Mouse (Mus musculus) thymus, adult 18-20 months (tissue): ENCODE measurements around the gene Pidd1.
"Not testable (repeated sequence)": the region's sequence is repeated elsewhere in the genome, so short reads cannot be mapped to it uniquely, and the experiment has no call there.

ENCODE experiments used
- DNase-seq, 2 experiments: peaks; one replicate each; pipeline ENCODE4 v3.0.0; 2022; ENCODE audit warnings: mixed read lengths in 2 of 2

The Pidd1 gene

GRCm38 (mm10) chr7:141457986-141458660, 14.3 kb upstream of the Pidd1 start:
- no peak for DNase-seq

- DNase-seq: no peak
These were observed 13.4 kb upstream of the Pidd1 start for GRCm38 (mm10) chr7:141457236-141457635.

- no peak for DNase-seq
These were observed 12.9 kb upstream of the Pidd1 start for GRCm38 (mm10) chr7:141456739-141457138.

- peak in 1 of 2 experiments; percentile 59 for DNase-seq
These were observed 11.9 kb upstream of the Pidd1 start for GRCm38 (mm10) chr7:141455610-141456314.

GRCm38 (mm10) chr7:141454967-141455551, 11.2 kb upstream of the Pidd1 start, which contains the start of gene Pnpla2:
Pnpla2 (plus strand) TSS chr7:141455198.
- DNase-seq: peak; percentile 89 to 93

GRCm38 (mm10) chr7:141453636-141454035, 9.8 kb upstream of the Pidd1 start:
- no peak for DNase-seq

- DNase-seq: no peak
These were observed 8.1 kb upstream of the Pidd1 start for GRCm38 (mm10) chr7:141451928-141452327.

- peak; percentile 87 to 91 for DNase-seq
These were observed 3.5 kb upstream of the Pidd1 start, which contains the start of gene Rplp2 for GRCm38 (mm10) chr7:141447110-141447991. Rplp2 (plus strand) TSS chr7:141447370.

GRCm38 (mm10) chr7:141446374-141446773, 2.5 kb upstream of the Pidd1 start:
- DNase-seq: not testable (repeated sequence)

GRCm38 (mm10) chr7:141443081-141443821, 574 bp downstream of the Pidd1 start:
- DNase-seq: peak in 1 of 2 experiments; percentile 44

- no peak for DNase-seq
These were observed 1.6 kb downstream of the Pidd1 start for GRCm38 (mm10) chr7:141442199-141442598.

GRCm38 (mm10) chr7:141441460-141441859, 2.4 kb downstream of the Pidd1 start:
- peak in 1 of 2 experiments; percentile 7 for DNase-seq

- peak in 1 of 2 experiments; percentile 31 for DNase-seq
These were observed 3.2 kb downstream of the Pidd1 start for GRCm38 (mm10) chr7:141440613-141441012.

- DNase-seq: no peak
These were observed 4.0 kb downstream of the Pidd1 start for GRCm38 (mm10) chr7:141439811-141440210.

- DNase-seq: no peak
These were observed 4.6 kb downstream of the Pidd1 start for GRCm38 (mm10) chr7:141439140-141439679.

GRCm38 (mm10) chr7:141438201-141438968, 5.4 kb downstream of the Pidd1 start:
- DNase-seq: no peak

- peak; percentile 73 for DNase-seq
These were observed 6.4 kb downstream of the Pidd1 start, which contains the start of gene Slc25a22 for GRCm38 (mm10) chr7:141437178-141438120. Slc25a22 (minus strand) TSS chr7:141437892.

GRCm38 (mm10) chr7:141436523-141436892, 7.3 kb downstream of the Pidd1 start:
- no peak for DNase-seq

- DNase-seq: no peak
These were observed 7.8 kb downstream of the Pidd1 start for GRCm38 (mm10) chr7:141435856-141436522.
